Mouse (Mus musculus) kidney, embryonic 15.5 days (tissue): Measurements from ENCODE around the gene Pqlc3. TPM values are rescaled to one million over a fixed set of nuclear protein-coding genes. Genes with fewer than 3 reads are reported as not detected.

Experiments
- ATAC-seq: fragments of 200-750 bp; cut with Nextera tagmentation; replicated peaks from 2 replicates; pipeline ENCODE4 v1.8.0; 2017; ENCODE audit warnings: moderate TSS enrichment; ENCODE audit not compliant: low FRiP score
- H3K27ac ChIP-seq: fragments of 300-500 bp; sonication (generic); 2 replicates; pipeline ENCODE4 v1.5.1; 2015; ENCODE audit warnings: mild to moderate bottlenecking, inconsistent platforms
- H3K27me3 ChIP-seq: fragments of 300-500 bp; sonication (generic); 2 replicates; pipeline ENCODE4 v1.6.1; 2015; ENCODE audit warnings: inconsistent platforms
- H3K36me3 ChIP-seq: fragments of 300-500 bp; sonication (generic); 2 replicates; pipeline ENCODE4 v1.6.1; 2015; ENCODE audit warnings: inconsistent platforms
- H3K4me1 ChIP-seq: fragments of 300-500 bp; sonication (generic); 2 replicates; pipeline ENCODE4 v1.6.1; 2015; ENCODE audit warnings: inconsistent platforms
- H3K4me2 ChIP-seq: fragments of 300-500 bp; sonication (generic); 2 replicates; pipeline ENCODE4 v1.6.1; 2015; ENCODE audit warnings: moderate library complexity, mild to moderate bottlenecking, inconsistent platforms
- H3K4me3 ChIP-seq: fragments of 300-500 bp; sonication (generic); replicated peaks from 2 replicates; pipeline ENCODE4 v1.5.1; 2015; ENCODE audit warnings: mild to moderate bottlenecking, inconsistent platforms
- H3K9ac ChIP-seq: fragments of 300-500 bp; sonication (generic); 2 replicates; pipeline ENCODE4 v1.6.1; 2015; ENCODE audit warnings: mild to moderate bottlenecking, inconsistent platforms
- H3K9me3 ChIP-seq: fragments of 300-500 bp; sonication (generic); replicated peaks from 2 replicates; pipeline ENCODE4 v1.6.1; 2016; ENCODE audit warnings: inconsistent platforms
- WGBS: fragments of 180-500 bp; shearing (Covaris S2); methylation state at CpG from one replicate; pipeline ENCODE4 v1.1.7; 2015; ENCODE audit warnings: mixed read lengths; 5-methylcytosine and 5-hydroxymethylcytosine counted together
- polyA plus RNA-seq: library from polyadenylated mRNA; unstranded; fragments of >200 nt; fragmentation: Nextera tagmentation; extraction: Ambion mirVana; gene quantifications from 2 replicates; pipeline ENCODE4 v1.2.1, GENCODE M21; 2015

The Pqlc3 gene
- polyA plus RNA-seq, 1 experiment from 2014 or later: 4.9 TPM

GRCm38 (mm10) chr12:16999146-16999545 lies 1.1 kb downstream of the Pqlc3 start:
- H3K4me1 ChIP-seq: peaks cover 21% of the 10 kb centered on the region
- H3K27me3 ChIP-seq: peaks cover 42% of the 10 kb centered on the region
- 8% methylated on average over 10 of the region's 10 CpGs for WGBS
- H3K36me3 ChIP-seq: no peaks in the 10 kb centered on the region
- no peak overlapping the region for H3K27ac ChIP-seq
- peak; percentile 9; the same call in 1 of the 2 replicates for ATAC-seq
- H3K9me3 ChIP-seq: no peaks in the 10 kb centered on the region
- H3K4me3 ChIP-seq: peak overlapping the region; percentile 68
- peak overlapping the region; percentile 94 for H3K4me2 ChIP-seq
- H3K9ac ChIP-seq: 0 out of 2 replicates have a peak overlapping the region, but pooled peaks have one; percentile 36

DNA sequence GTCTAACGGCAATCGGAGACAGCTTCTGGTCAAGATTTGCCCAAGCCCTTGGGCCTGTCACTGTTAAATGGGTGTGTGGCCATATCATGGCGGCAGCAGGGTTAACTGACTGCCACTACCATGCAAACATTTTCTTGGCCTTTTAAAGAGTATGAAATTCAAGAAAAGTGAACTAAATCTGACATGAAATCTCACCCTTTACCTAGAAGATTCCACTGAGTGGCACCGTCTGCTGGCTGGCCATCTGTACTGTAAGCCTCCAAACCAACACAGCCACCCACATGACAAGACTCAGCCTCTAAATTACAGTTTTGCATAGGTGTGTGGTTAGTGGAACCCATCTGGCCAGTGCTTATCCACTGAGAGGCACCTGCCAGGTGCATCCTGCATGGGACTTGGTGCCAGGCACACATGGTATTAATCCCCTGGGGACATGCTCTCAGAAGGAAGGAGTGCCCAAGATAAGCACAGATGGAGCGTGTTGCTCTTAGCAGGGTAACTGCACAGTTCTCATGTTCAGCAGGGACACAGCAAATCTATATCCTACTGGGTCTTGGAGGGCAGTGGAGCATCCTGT lies 3.2 kb downstream of the Pqlc3 start:
- H3K9ac ChIP-seq: no peak overlapping the region
- H3K4me3 ChIP-seq: no peak overlapping the region
- H3K4me1 ChIP-seq: peaks cover 21% of the 10 kb centered on the region
- no peaks in the 10 kb centered on the region for H3K36me3 ChIP-seq
- H3K9me3 ChIP-seq: no peaks in the 10 kb centered on the region
- WGBS: 94% methylated on average over 5 of the region's 5 CpGs
- no peak for ATAC-seq
- H3K27ac ChIP-seq: no peak overlapping the region
- H3K4me2 ChIP-seq: no peak overlapping the region
- H3K27me3 ChIP-seq: peaks cover 40% of the 10 kb centered on the region

GRCm38 (mm10) chr12:16996281-16996680 lies 3.9 kb downstream of the Pqlc3 start:
- Histone ChIP-seq H3K27me3 (peaks cover 33% of the 10 kb centered on the region), H3K4me2 (no peak overlapping the region), H3K4me1 (peaks cover 21% of the 10 kb centered on the region), H3K9me3 (no peaks in the 10 kb centered on the region), H3K4me3 (no peak overlapping the region), H3K27ac (no peak overlapping the region), H3K36me3 (no peaks in the 10 kb centered on the region), H3K9ac (no peak overlapping the region)
- no peak for ATAC-seq
- WGBS: 84% methylated on average over 5 of the region's 5 CpGs

DNA sequence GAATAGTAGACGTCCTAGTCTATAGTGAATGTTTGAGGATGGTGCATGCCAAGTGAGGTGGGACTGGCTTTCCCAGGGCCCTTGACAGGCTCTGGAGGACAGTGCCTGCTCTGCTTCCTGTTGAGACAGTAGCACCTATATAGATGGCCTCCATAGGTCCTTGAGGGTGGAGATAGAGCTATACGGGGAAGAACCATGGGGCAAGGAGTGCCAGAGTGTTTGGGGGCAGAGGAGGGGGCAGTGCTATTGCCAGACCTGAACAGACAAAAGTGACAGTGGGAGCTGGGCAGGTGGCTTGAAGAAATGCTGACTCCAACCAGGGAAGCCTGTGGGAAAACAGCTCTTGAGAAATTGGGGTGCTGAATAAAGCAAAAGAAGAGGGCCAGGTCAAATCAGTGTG lies 5.9 kb downstream of the Pqlc3 start:
- H3K4me1 ChIP-seq: peaks cover 8% of the 10 kb centered on the region
- no peak overlapping the region for H3K9ac ChIP-seq
- peaks cover 18% of the 10 kb centered on the region for H3K27me3 ChIP-seq
- peaks cover 3% of the 10 kb centered on the region; the same call in 1 of the 2 replicates for H3K36me3 ChIP-seq
- H3K27ac ChIP-seq: no peak overlapping the region
- no peak overlapping the region for H3K4me3 ChIP-seq
- H3K9me3 ChIP-seq: no peaks in the 10 kb centered on the region
- H3K4me2 ChIP-seq: no peak overlapping the region
- WGBS: 84% methylated on average over 2 of the region's 2 CpGs
- ATAC-seq: no peak

GRCm38 (mm10) chr12:16992355-16992754 lies 7.9 kb downstream of the Pqlc3 start:
- Histone ChIP-seq H3K27me3 (no peaks in the 10 kb centered on the region), H3K9ac (no peak overlapping the region), H3K27ac (no peak overlapping the region), H3K36me3 (peaks cover 8% of the 10 kb centered on the region; the same call in 1 of the 2 replicates), H3K9me3 (no peaks in the 10 kb centered on the region), H3K4me1 (no peaks in the 10 kb centered on the region), H3K4me2 (no peak overlapping the region), H3K4me3 (no peak overlapping the region)
- WGBS: 89% methylated on average over 2 of the region's 2 CpGs
- ATAC-seq: no peak

GRCm38 (mm10) chr12:16991376-16991775 lies 8.8 kb downstream of the Pqlc3 start:
- no peak overlapping the region for H3K27ac ChIP-seq
- no peaks in the 10 kb centered on the region for H3K4me1 ChIP-seq
- no peaks in the 10 kb centered on the region for H3K9me3 ChIP-seq
- H3K36me3 ChIP-seq: peaks cover 12% of the 10 kb centered on the region; the same call in 1 of the 2 replicates
- H3K9ac ChIP-seq: no peak overlapping the region
- no peaks in the 10 kb centered on the region for H3K27me3 ChIP-seq
- WGBS: 93% methylated on average over 2 of the region's 2 CpGs
- H3K4me3 ChIP-seq: no peak overlapping the region
- H3K4me2 ChIP-seq: no peak overlapping the region
- ATAC-seq: no peak

DNA sequence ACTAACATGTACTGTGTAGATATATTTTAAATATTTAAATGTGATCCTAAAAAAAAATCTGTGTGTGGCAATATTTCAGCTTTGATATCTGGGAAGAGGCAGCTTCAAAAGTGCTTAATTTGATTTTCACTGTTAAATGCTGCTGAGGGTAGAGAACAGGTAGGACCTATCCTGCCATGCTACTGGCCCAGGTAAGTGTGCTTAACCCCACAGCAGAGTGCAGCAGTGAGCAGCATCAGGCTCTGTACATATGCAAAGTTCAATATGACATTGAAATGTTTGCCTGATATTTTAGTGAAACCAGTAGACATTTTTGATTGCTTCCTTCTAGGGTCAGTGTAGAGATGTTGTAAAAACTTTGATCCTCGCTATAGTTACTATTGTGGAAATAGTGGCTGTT lies 14.4 kb downstream of the Pqlc3 start:
- Histone ChIP-seq H3K9ac (no peak overlapping the region), H3K4me3 (no peak overlapping the region), H3K4me1 (no peaks in the 10 kb centered on the region), H3K4me2 (no peak overlapping the region), H3K36me3 (peaks cover 44% of the 10 kb centered on the region), H3K9me3 (no peaks in the 10 kb centered on the region), H3K27ac (no peak overlapping the region), H3K27me3 (no peaks in the 10 kb centered on the region)
- WGBS: 90% methylated on average over 1 of the region's 1 CpGs
- ATAC-seq: no peak

- no peak overlapping the region for H3K27ac ChIP-seq
- no peak overlapping the region for H3K4me2 ChIP-seq
- no peaks in the 10 kb centered on the region for H3K4me1 ChIP-seq
- no peaks in the 10 kb centered on the region for H3K9me3 ChIP-seq
- H3K9ac ChIP-seq: no peak overlapping the region
- H3K36me3 ChIP-seq: peaks cover 91% of the 10 kb centered on the region
- H3K4me3 ChIP-seq: no peak overlapping the region
- no peaks in the 10 kb centered on the region for H3K27me3 ChIP-seq
- ATAC-seq: no peak
Measured at GRCm38 (mm10) chr12:16977120-16977519, 23.1 kb downstream of the Pqlc3 start.

DNA sequence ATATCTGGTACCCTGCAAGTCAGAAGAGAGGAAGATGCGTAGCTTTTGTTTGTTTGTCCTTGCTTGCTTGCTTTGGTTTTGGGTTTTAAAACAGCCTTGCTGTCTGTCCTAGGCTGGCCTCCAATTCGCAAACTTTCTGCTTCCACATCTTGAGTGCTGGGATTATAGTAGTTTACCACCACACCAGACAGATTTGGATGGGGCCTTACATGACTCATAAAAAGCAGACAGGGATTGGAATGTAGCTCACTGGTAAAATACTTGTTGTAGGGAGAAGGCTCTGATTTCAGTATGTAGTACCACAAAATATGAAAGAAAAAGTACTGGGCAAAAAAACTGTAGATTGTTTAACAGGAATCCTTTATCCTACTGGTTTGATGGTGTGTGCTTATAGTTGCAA lies 33.4 kb downstream of the Pqlc3 start:
- 95% methylated on average over 2 of the region's 2 CpGs for whole genome bisulfite sequencing
- no peaks in the 10 kb centered on the region for H3K27me3 ChIP-seq
- H3K9ac ChIP-seq: no peak overlapping the region
- H3K9me3 ChIP-seq: no peaks in the 10 kb centered on the region
- no peak overlapping the region for H3K27ac ChIP-seq
- H3K4me1 ChIP-seq: no peaks in the 10 kb centered on the region
- no peak overlapping the region for H3K4me3 ChIP-seq
- no peak overlapping the region for H3K4me2 ChIP-seq
- H3K36me3 ChIP-seq: peaks cover 67% of the 10 kb centered on the region
- ATAC-seq: no peak

GRCm38 (mm10) chr12:16963354-16963753 lies 36.9 kb downstream of the Pqlc3 start:
- no peaks in the 10 kb centered on the region for H3K4me1 ChIP-seq
- H3K27ac ChIP-seq: no peak overlapping the region
- no peak for ATAC-seq
- H3K36me3 ChIP-seq: peaks cover 70% of the 10 kb centered on the region
- no peak overlapping the region for H3K4me2 ChIP-seq
- H3K9ac ChIP-seq: no peak overlapping the region
- no peak overlapping the region for H3K4me3 ChIP-seq
- no peaks in the 10 kb centered on the region for H3K27me3 ChIP-seq
- H3K9me3 ChIP-seq: no peaks in the 10 kb centered on the region
- 88% methylated on average over 2 of the region's 2 CpGs for WGBS

DNA sequence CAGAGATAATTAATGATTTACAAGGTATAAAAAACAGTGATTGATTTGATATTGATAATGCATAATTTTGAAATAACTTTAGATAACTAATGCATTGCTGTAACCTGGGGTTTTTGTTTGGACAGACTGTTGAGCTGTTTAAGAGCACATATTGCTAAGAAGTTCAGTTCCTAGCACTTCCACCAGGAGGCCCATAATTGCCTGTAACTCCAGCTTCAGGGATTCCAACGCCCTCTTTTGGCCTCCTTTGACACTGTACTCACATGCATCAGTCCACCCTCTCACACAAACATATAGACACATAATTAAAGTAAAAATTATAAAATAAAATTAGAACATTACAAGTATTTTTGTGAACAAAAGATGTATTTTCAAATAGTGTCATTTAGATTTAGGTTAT lies 41.4 kb downstream of the Pqlc3 start:
- Histone ChIP-seq H3K4me3 (no peak overlapping the region), H3K9me3 (no peaks in the 10 kb centered on the region), H3K36me3 (peaks cover 71% of the 10 kb centered on the region), H3K4me1 (no peaks in the 10 kb centered on the region), H3K9ac (no peak overlapping the region), H3K4me2 (no peak overlapping the region), H3K27me3 (no peaks in the 10 kb centered on the region), H3K27ac (no peak overlapping the region)
- no peak for ATAC-seq
- WGBS: 68% methylated on average over 1 of the region's 1 CpGs

- no peaks in the 10 kb centered on the region for H3K27me3 ChIP-seq
- H3K27ac ChIP-seq: no peak overlapping the region
- H3K9me3 ChIP-seq: no peaks in the 10 kb centered on the region
- H3K4me1 ChIP-seq: no peaks in the 10 kb centered on the region
- no peak overlapping the region for H3K4me2 ChIP-seq
- no peak for ATAC-seq
- no peak overlapping the region for H3K4me3 ChIP-seq
- peaks cover 38% of the 10 kb centered on the region for H3K36me3 ChIP-seq
- no peak overlapping the region for H3K9ac ChIP-seq
- 93% methylated on average over 6 of the region's 6 CpGs for WGBS
Measured at GRCm38 (mm10) chr12:16948239-16948638, 52.0 kb downstream of the Pqlc3 start.

DNA sequence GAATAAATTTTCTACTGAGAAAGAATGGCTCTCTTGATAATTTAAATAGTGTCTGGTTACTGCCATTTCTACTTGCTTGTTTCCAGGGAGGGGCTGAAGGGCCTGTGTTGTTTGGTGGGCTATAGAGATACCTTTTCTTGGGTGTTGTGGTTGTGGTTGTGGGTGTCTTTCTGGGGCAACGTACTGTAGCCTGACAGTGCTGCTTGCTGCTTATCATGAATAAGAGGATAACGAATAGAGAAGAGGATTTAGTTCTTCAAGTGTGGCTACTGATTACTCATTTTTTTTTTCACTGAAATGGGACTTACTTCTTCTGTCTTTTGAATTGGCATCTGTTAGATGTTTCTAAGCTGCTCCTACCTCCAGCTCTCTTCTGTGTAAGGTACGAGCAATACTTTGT lies 58.2 kb downstream of the Pqlc3 start:
- Histone ChIP-seq H3K4me1 (no peaks in the 10 kb centered on the region), H3K9me3 (no peaks in the 10 kb centered on the region), H3K4me3 (no peak overlapping the region), H3K4me2 (no peak overlapping the region), H3K9ac (no peak overlapping the region), H3K27me3 (no peaks in the 10 kb centered on the region), H3K27ac (no peak overlapping the region), H3K36me3 (peaks cover 27% of the 10 kb centered on the region)
- ATAC-seq: no peak
- WGBS: 85% methylated on average over 3 of the region's 3 CpGs
